Mouse (Mus musculus) hematopoietic stem cell, adult 5-6 weeks (primary cell): ENCODE measurements around the gene Prkci. TPM values are rescaled to one million over a fixed set of nuclear protein-coding genes. Genes with fewer than 3 reads are reported as not detected.

Experiments
- ATAC-seq, 2 experiments: fragments of 125-278 bp in 1 of 2; replicated peaks in 1 of 2; 2 replicates each; pipeline ENCODE4 v1.8.0; 2016 to 2017; ENCODE audit warnings: inconsistent platforms in 2 of 2, mild to moderate bottlenecking in 2 of 2, moderate number of reproducible peaks in 2 of 2, low read depth in 1 of 2, moderate TSS enrichment in 1 of 2; ENCODE audit not compliant: low FRiP score in 2 of 2, poor library complexity in 2 of 2, severe bottlenecking in 2 of 2, insufficient read depth in 1 of 2, low TSS enrichment in 1 of 2
- total RNA-seq: library from RNA; stranded (forward); fragments of 172-1452, 232-1000 nt; gene quantifications from 2 replicates; pipeline ENCODE4 v1.2.3, GENCODE M21; 2017

Prkci gene
- total RNA-seq, 1 experiment from 2014 or later = 16.3 TPM

- ATAC-seq = peak; percentile 88 to 93
Measured at GRCm38 (mm10) chr3:31061103-31061785, 65.7 kb downstream of the Prkci start.

- peak; percentile 31 to 46 for ATAC-seq
Measured at GRCm38 (mm10) chr3:31061786-31062120, 66.2 kb downstream of the Prkci start.

GRCm38 (mm10) chr3:31062325-31062724, 66.8 kb downstream of the Prkci start:
- ATAC-seq = no peak

GRCm38 (mm10) chr3:31068482-31068881, 72.9 kb downstream of the Prkci start:
- ATAC-seq = no peak

- no peak for ATAC-seq
Measured at GRCm38 (mm10) chr3:31071804-31072203, 76.3 kb downstream of the Prkci start.

GRCm38 (mm10) chr3:31075808-31076207, 80.3 kb downstream of the Prkci start:
- 0 out of 4 replicates have a peak, but pooled peaks of 1 of the 2 experiments have one; percentile 12 for ATAC-seq

DNA sequence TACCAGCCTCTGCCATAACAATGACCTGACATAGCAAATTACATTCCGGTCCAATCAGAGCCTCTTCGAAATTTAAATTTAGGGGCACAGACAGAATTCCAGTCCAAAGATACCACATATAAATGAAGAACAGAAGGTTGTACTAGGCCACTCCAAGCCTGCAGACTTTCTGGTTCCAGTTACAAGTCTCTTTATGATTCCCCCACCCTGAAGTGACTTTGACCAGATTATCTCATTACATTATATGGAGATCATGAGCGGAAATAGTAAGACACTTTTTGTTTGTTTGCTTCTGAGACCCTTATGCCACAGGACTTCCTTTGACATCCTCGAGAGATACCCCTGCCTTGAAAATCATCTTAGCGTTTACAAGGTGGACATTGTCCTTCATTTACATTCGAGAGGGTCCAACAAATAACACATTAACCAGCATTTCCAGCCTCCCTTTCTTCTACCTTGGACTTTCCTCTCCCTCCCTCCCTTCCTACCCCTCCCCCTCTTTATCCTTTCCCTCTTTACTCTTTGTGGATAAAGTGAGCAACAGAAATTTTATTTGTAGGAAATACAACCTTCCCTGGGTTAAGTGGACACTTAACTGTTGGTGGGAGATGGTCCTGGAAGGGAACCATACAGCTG, 81.6 kb downstream of the Prkci start:
- no peak for ATAC-seq

GRCm38 (mm10) chr3:31079450-31079849, 83.9 kb downstream of the Prkci start:
- ATAC-seq = no peak

- no peak for ATAC-seq
Measured at GRCm38 (mm10) chr3:31080791-31081502, 85.4 kb downstream of the Prkci start.

- ATAC-seq = no peak
Measured at GRCm38 (mm10) chr3:31082838-31083506, 87.4 kb downstream of the Prkci start.

GRCm38 (mm10) chr3:31083507-31084245, 88.1 kb downstream of the Prkci start:
- peak; percentile 99 to 100 for ATAC-seq

DNA sequence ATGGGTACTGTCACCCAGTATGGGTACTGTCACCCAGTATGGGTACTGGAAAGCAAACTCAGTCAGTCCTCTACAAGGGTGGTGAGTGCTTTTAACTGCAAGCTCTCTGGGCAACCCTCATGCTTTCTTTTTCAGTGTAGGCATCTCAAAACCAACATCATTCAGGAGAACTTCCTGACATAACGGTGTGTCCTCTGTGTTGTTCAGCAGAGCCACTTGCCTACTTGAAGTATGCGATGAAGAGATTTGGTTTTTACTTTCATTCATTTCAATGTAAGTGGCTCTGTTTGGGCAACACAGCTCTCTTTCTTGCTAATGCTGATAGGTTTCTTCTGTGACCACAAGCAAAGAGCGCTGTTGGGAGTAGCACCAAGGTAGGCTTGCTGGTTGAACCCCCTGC, 89.5 kb downstream of the Prkci start:
- no peak for ATAC-seq

- ATAC-seq = no peak
Measured at GRCm38 (mm10) chr3:31088789-31089775, 93.5 kb downstream of the Prkci start.

GRCm38 (mm10) chr3:31089956-31090355, 94.4 kb downstream of the Prkci start:
- peak; percentile 23 to 28; a peak in 3 of 4 replicates for ATAC-seq

GRCm38 (mm10) chr3:31093196-31093595, 97.6 kb downstream of the Prkci start:
- ATAC-seq = peak in 1 of 2 experiments; percentile 7; a peak in 1 of 4 replicates

DNA sequence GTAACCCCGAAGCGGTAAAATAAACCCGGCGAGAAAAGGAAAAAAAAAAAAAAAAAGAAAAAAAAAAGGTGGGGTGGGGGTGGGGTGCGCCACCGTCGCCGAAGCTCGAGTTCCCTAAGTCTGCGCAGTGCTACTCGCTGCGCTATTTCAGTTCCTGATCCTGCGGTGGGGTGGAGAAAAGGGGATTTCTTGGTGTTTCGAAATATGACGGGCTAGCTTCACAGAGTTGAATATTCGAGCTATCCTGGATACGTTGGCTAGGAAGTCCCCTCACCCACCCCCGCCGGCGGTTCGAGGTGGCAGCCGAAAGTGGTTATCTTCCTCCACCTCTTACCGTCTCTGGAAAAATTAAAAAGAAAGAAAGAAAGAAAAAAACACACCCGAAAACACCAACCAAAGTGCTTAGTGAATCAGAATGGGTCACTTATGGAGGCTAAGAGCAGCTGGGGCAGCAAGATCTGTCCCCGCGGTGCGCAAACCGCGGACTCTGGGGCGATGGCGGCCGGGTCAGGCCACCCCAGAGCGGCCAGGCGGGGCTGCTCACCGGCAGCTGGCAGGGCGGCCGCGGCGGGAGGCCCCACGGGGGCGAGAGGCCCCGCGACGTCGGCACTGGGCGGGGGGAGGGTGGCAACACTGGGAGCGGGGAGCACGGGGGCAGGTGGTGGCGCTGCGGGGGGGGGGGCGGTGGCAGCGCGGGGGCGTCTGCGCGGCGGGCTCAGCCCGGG, 98.2 kb downstream of the Prkci start:
- peak; percentile 54 to 57 for ATAC-seq
